Mouse (Mus musculus): ENCODE data around the gene Focad. TPM values are rescaled to one million over a fixed set of nuclear protein-coding genes. Genes with fewer than 3 reads are reported as not detected.

Focad gene
- total RNA-seq, 2 experiments from 2014 or later: 43.5 to 50.1 TPM

- no peak for DNase-seq (ENCODE audit: extremely low spot score in 1 of 2, low spot score in 2 of 2)
- intact Hi-C loops (cut with DNase I): no loop called here
These were observed 176.1 kb downstream of the Focad start for GRCm38 (mm10) chr4:88270408-88271067.

DNA sequence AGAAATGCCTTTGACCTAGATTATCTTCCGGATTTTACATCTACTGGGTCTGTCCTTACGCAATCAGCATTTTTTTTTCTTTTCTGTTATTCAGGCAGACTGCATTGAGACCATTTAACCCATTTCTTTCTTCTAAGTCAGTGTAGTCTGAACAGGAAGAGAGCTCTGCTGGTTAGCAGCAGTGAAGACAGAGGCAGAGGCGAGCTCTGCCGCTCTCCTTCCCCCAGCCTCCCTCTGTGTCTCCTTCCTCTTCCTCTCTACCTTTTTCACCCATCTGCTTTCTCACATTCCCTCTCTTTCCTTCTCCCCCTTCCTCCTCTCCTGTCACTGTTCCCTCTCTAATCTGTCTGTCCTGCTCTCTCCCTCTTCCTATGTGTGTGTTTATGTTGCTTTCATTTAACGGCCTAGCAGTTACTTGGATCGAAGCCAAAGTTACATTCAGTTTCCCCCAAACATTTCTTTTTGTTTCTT lies 181.2 kb downstream of the Focad start:
- intact Hi-C loops (cut with DNase I): no loop called here
- DNase-seq (ENCODE audit: extremely low spot score in 1 of 2, low spot score in 2 of 2): no peak

- intact Hi-C loops (cut with DNase I): no loop called here
- no peak for DNase-seq (ENCODE audit: extremely low spot score in 1 of 2, low spot score in 2 of 2)
These were observed 181.8 kb downstream of the Focad start for GRCm38 (mm10) chr4:88276058-88276734.

- DNase-seq (ENCODE audit: extremely low spot score in 1 of 2, low spot score in 2 of 2): no peak
- intact Hi-C loops (cut with DNase I): no loop called here
These were observed 184.1 kb downstream of the Focad start for GRCm38 (mm10) chr4:88278524-88278923.

GRCm38 (mm10) chr4:88280536-88280935 lies 186.1 kb downstream of the Focad start:
- intact Hi-C loops (cut with DNase I): no loop called here

GRCm38 (mm10) chr4:88295537-88295936 lies 201.1 kb downstream of the Focad start:
- DNase-seq (ENCODE audit: extremely low spot score in 1 of 2, low spot score in 2 of 2): no peak
- intact Hi-C loops (cut with DNase I): no loop called here

More at GRCm38 (mm10) chr4:88280536-88280935, 186.1 kb downstream of the Focad start:
- no peak for DNase-seq (ENCODE audit: extremely low spot score in 1 of 2, low spot score in 2 of 2)

- DNase-seq (ENCODE audit: extremely low spot score in 1 of 2, low spot score in 2 of 2): no peak
- intact Hi-C loops (cut with DNase I): no loop called here
These were observed 205.1 kb downstream of the Focad start for GRCm38 (mm10) chr4:88299551-88299950.

GRCm38 (mm10) chr4:88300832-88301621 lies 206.6 kb downstream of the Focad start:
- peak in 1 of 2 experiments; percentile 29 for DNase-seq (ENCODE audit: extremely low spot score in 1 of 2, low spot score in 2 of 2)
- intact Hi-C loops (cut with DNase I): loop anchor here (5.0 kb wide), 2 partner anchors 264 to 514 kb away; no protein-coding TSS in a partner anchor

- peak in 1 of 2 experiments; percentile 13 for DNase-seq (ENCODE audit: extremely low spot score in 1 of 2, low spot score in 2 of 2)
These were observed 207.9 kb downstream of the Focad start for GRCm38 (mm10) chr4:88302291-88302690.

DNA sequence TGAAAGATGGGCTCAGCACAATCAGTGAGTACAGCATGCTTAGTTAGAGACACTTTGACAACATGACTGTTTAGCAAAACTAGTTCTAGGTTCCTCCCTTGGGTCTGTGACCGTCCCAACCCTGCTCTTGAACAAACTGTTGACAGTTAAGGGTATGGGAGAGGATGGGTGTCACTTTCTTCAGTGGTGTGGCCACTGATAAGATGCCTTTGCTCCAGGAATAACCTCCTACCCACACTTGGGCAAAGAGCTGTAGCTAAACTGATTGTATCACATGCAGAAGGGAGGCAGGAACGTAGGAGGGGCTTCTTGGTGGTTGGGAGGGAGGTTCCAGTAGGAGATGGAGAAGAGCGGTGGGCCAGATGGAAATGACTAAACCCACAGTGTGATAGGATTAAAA lies 213.3 kb downstream of the Focad start:
- intact Hi-C loops (cut with DNase I): loop anchor here (5.0 kb wide), 1 partner anchor 45 kb away; no protein-coding TSS in a partner anchor
- DNase-seq (ENCODE audit: extremely low spot score in 1 of 2, low spot score in 2 of 2): no peak

More at GRCm38 (mm10) chr4:88302291-88302690, 207.9 kb downstream of the Focad start:
- intact Hi-C loops (cut with DNase I): loop anchor here (5.0 kb wide), 2 partner anchors 265 to 515 kb away; no protein-coding TSS in a partner anchor

- intact Hi-C loops (cut with DNase I): loop anchor here (5.0 kb wide), 1 partner anchor 44 kb away; no protein-coding TSS in a partner anchor
- DNase-seq (ENCODE audit: extremely low spot score in 1 of 2, low spot score in 2 of 2): no peak
These were observed 214.1 kb downstream of the Focad start for GRCm38 (mm10) chr4:88308342-88309116.

- DNase-seq (ENCODE audit: extremely low spot score in 1 of 2, low spot score in 2 of 2): no peak
- intact Hi-C loops (cut with DNase I): loop anchor here (5.0 kb wide), 1 partner anchor 43 kb away; no protein-coding TSS in a partner anchor
These were observed 215.2 kb downstream of the Focad start for GRCm38 (mm10) chr4:88309676-88310075.

GRCm38 (mm10) chr4:88314898-88315297 lies 220.5 kb downstream of the Focad start:
- no peak for DNase-seq (ENCODE audit: extremely low spot score in 1 of 2, low spot score in 2 of 2)
- intact Hi-C loops (cut with DNase I): no loop called here

- intact Hi-C loops (cut with DNase I): no loop called here
- no peak for DNase-seq (ENCODE audit: extremely low spot score in 1 of 2, low spot score in 2 of 2)
These were observed 225.6 kb downstream of the Focad start for GRCm38 (mm10) chr4:88320067-88320466.

- intact Hi-C loops (cut with DNase I): no loop called here
- no peak for DNase-seq (ENCODE audit: extremely low spot score in 1 of 2, low spot score in 2 of 2)
These were observed 231.0 kb downstream of the Focad start for GRCm38 (mm10) chr4:88325392-88325791.

DNA sequence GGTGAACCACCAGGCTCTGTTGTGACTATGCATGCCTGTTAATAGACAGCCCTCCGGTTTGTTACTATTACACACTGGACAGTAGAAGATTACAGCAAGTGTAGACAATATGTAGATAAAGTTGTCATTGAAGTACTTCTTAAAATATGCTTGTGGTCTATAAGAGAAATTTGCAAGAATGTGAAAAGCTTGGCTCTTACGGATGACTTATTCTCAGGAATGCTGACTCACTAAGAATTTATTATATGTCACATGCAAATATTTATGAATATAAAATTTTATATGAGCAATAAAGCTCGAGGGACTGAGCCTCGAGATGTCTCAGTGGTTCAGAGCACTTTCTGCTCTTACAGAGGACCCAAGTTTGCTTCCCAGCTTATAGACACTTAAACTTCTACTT lies 240.1 kb downstream of the Focad start:
- no peak for DNase-seq (ENCODE audit: extremely low spot score in 1 of 2, low spot score in 2 of 2)
- intact Hi-C loops (cut with DNase I): no loop called here

DNA sequence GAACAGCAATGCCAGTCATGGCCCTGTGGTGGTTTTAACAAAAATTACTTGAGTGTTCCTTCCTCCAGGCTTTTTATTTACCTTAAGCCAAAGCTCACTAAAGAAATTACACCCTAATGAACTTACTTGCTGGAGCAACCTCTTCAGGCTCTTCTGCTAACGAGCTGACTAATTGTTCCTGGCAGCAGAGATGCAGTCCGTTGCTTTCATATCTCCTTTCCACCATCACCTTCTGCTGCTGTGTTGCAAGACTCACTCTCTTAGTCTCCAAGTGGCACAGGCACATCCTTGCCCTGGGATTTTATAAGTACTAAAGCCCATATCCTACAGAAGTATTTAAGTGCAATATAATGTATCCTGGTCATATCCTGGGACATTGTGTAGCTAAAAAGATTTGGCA lies 242.3 kb downstream of the Focad start:
- DNase-seq (ENCODE audit: extremely low spot score in 1 of 2, low spot score in 2 of 2): no peak
- intact Hi-C loops (cut with DNase I): no loop called here

DNA sequence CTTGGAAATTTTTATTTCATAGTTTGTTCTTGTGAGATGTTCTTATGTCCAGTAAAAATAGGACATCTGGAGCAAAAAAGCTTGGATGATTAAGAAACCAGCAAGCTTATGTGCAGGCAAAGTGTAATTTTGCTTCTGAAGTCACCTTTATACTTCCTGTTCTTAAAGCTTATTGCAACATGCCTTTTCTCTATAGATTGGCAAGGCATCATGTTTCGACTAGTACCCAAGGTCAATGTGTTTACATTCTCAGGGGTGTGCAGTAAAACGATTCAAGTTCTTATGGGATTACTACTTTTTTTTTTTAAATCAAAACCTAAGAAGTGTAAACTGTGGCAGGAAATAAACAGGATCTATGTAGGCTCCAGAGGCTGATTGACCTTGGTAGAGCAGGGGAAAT lies 242.9 kb downstream of the Focad start:
- intact Hi-C loops (cut with DNase I): no loop called here
- DNase-seq (ENCODE audit: extremely low spot score in 1 of 2, low spot score in 2 of 2): no peak

Data from left cerebral cortex, postnatal 10 days (tissue).